Mouse (Mus musculus) 3134 (cell line): ENCODE measurements around the gene Mien1.

Experiments
- DNase-seq: peaks from one replicate; pipeline ENCODE4 v3.0.0-alpha.2; 2011; ENCODE audit warnings: low spot score; ENCODE audit not compliant: insufficient read length; ENCODE audit errors: extremely low read depth

The Mien1 gene

GRCm38 (mm10) chr11:98389221-98389780, 49.5 kb downstream of the Mien1 start:
- no peak for DNase-seq

- no peak for DNase-seq
These were observed 50.5 kb downstream of the Mien1 start for GRCm38 (mm10) chr11:98388282-98388681.
